Mouse (Mus musculus) thymus, postnatal 25 days (tissue): ENCODE data around the gene Myo9b.
A peak's percentile ranks its signal among the peaks of the same experiment; 100 is the strongest.
"Not testable (repeated sequence)": the region's sequence is repeated elsewhere in the genome, so short reads cannot be mapped to it uniquely, and the experiment has no call there.

Experiments used
- DNase-seq: peaks from one replicate; pipeline ENCODE4 v3.0.0; 2022

The Myo9b gene

GRCm38 (mm10) chr8:71297439-71297838 is 24.9 kb downstream of the Myo9b start:
- DNase-seq = no peak

GRCm38 (mm10) chr8:71299716-71300115 is 27.2 kb downstream of the Myo9b start:
- DNase-seq = no peak

DNA sequence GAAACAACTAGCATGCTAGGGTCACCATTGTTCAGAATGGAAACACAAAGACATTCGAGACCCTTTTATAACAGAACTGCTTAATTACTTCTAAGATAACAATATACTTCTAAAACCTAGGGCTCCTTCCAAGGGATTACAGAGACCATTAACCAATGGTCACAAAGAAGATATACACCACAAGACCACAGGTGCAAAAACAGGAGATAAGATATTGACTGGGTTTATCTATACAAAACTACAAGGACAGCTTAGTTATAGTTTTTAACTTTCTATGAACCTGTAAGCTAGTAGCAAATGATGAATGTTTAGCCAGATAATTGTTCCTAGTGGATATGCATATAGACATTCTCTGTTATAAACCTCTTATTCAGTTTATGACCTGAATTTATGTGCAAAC is 30.3 kb downstream of the Myo9b start:
- DNase-seq = no peak

- no peak for DNase-seq
These were observed 31.1 kb downstream of the Myo9b start for GRCm38 (mm10) chr8:71303632-71304031.

GRCm38 (mm10) chr8:71305988-71306387 is 33.5 kb downstream of the Myo9b start:
- no peak for DNase-seq

- no peak for DNase-seq
These were observed 34.9 kb downstream of the Myo9b start for GRCm38 (mm10) chr8:71307371-71307770.

DNA sequence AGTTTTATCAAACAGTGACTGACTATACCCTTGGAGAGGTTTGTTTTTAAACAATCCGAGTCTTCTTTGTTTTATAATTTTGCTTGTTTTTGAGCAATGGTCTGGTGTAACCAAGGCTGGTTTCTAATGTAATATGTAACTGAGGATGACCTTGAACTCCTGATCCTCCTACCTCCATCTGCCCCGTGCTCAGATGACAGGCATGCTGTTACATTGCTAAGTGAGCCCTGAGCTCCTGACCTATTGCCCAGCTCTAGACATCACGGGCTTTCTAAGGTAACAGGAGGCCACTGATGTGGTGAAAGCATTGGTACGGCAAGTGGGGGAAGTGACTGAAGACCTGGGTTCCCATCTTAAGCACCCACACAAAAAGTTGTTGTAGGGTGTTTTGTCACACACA is 35.4 kb downstream of the Myo9b start:
- no peak for DNase-seq

DNA sequence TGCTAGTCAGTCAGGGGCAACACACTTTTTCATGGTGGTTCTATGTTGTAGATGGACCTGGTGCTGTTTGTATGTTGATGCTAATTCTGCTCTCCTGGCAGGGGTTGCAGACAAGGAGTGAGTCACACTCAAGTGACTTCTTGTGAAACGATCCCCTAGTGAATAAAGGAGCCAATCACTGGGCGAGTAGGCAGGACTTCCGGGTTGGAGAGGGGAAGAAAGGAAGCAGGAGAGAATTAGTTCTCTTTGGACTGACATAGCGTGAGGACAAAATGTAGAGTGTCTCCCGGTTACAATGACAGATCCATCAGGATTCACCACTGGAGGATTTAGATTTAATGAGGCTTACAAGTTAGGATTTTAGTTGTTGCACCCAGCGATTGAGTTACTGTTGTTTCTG is 37.9 kb downstream of the Myo9b start:
- no peak for DNase-seq

- DNase-seq = no peak
These were observed 40.2 kb downstream of the Myo9b start for GRCm38 (mm10) chr8:71312700-71313099.

DNA sequence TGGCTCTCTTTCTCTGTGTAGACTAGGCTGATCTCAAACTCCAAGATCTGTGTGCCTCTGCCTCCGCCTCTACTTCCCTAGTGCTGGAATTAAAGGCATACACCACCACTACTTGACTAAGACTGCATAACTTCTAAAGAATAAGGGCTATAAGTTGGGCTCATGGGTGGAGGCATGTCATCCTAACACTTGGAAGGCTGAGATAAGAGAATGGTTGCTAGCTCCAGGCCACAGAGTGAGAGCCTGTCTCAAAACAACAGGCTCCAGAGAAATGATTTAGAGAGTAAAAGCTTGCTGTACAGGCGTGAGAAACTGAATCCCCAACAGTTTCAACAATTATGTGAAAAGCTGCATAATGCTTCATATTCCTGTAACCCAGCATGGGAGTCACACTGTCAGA is 41.4 kb downstream of the Myo9b start:
- DNase-seq = no peak

DNA sequence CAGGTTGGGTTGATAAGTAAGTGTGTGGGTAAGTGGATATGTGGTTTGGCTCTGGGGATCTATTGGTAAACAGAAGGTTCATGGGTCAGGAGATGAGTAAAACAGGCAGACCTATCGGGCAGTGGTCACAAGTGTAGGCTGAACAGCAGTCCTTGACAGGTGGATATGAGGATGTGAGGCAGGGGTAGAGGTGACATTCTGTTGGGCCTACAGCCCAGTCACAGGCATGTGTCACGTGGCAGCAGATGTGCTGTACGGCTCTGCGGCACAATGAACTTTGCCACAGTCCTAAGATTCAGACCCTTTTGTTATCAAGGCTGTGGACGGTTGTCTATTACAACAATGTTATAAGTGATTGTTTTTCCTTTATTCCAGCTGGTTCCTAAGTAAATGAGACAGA is 43.5 kb downstream of the Myo9b start:
- DNase-seq = no peak

GRCm38 (mm10) chr8:71316486-71317031 is 44.0 kb downstream of the Myo9b start:
- no peak for DNase-seq

DNA sequence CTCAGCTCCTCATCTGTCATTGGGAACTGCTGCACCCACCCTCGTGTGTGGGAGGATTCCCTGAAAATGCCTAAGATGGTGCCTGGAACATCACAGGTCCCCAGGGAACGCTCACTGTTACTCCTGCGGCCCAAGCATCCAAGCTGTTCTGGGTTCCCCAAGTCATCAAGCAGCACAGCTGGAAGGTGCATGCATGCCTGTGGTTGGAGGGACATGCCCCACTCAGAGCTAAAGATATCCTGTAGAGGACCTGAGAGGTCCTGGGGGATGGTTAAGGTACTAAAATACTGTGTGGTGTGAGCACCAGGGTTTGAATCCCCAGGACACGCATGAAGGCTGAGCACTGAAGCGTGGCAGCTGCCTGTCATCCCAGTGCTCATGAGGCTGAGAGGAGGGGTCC is 46.1 kb downstream of the Myo9b start:
- not testable (repeated sequence) for DNase-seq

DNA sequence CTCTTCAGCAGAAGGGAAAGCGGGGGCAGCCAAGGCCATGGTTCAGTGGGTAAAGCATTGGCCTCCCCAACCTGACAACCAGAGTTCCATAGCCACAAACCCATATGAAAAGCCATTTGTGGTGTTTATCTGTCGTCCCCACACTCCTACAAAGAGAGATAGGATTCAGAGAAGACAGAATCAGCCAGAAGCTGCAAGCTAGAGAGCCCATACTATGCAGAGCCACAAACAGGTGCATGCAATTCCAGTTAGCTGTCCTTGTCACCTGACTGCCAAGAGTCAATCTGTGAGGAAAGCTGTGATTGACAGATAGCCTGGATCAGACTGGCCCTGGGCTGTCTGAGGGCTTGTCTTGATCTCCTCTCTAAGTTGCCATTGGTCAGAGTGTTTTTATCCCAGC is 47.2 kb downstream of the Myo9b start:
- DNase-seq = not testable (repeated sequence)

- no peak for DNase-seq
These were observed 50.4 kb downstream of the Myo9b start for GRCm38 (mm10) chr8:71322939-71323338.

DNA sequence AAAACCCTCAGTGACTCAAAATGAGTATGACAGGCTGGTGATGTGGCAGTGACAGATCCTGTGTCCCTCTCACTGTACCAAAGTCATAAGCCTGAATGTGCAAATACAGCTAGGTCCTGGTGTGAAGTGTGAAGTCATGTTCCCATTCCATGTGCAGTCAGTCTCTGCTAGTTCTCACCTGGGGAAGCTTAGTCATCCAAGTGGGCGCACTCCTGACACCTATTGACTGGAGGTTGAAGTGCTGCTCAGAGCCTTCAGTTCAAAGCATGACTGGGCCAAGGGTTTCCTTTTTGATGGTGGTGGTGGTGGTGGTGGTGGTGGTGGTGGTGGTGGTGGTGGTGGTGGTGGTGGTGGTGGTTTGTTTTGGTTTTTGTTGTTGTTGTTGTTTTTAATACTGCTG is 52.3 kb downstream of the Myo9b start:
- DNase-seq = peak; percentile 43

GRCm38 (mm10) chr8:71337834-71338233 is 65.3 kb downstream of the Myo9b start:
- DNase-seq = not testable (repeated sequence)

GRCm38 (mm10) chr8:71340625-71341024 is 68.1 kb downstream of the Myo9b start:
- peak; percentile 45 for DNase-seq

- no peak for DNase-seq
These were observed 74.1 kb downstream of the Myo9b start for GRCm38 (mm10) chr8:71346581-71346980.

GRCm38 (mm10) chr8:71351117-71351516 is 78.6 kb downstream of the Myo9b start:
- DNase-seq = no peak

DNA sequence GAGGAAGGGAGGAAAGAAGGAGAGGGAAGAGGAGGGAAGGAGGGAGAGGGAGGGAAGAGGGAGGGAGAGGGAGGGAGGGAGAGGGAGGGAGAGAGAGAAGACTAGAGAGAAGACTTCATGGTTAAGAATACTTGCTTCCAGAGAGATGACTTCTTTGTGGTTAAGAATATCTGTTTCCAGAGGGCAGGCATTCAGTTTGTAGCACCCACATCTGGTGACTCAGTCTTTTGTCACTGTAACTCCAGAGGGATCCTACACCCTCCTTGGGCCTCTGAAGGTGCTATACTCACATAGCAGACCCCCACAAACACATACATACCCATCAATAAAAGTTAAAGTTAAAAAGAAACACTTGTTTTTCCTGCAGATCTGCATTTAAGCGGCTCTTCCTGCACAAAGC is 79.0 kb downstream of the Myo9b start:
- no peak for DNase-seq

DNA sequence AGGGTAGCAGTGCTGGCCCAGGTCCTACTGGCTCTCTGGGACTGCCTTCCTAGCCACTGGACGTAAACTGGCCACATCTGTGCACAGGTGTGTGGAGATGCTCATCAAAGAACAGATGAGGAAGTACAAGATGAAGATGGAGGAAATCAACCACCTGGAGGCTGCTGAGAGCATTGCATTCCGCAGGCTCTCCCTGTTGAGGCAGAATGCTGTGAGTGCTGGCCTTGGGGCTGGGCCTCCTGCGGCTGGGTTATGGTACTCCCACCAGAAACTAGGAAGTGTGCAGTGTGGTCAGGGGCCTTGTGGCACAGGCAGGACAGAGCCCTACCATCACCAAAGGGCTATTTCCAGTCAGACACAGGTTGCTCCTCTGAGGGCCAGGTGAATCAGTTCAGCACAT is 85.5 kb downstream of the Myo9b start:
- no peak for DNase-seq

DNA sequence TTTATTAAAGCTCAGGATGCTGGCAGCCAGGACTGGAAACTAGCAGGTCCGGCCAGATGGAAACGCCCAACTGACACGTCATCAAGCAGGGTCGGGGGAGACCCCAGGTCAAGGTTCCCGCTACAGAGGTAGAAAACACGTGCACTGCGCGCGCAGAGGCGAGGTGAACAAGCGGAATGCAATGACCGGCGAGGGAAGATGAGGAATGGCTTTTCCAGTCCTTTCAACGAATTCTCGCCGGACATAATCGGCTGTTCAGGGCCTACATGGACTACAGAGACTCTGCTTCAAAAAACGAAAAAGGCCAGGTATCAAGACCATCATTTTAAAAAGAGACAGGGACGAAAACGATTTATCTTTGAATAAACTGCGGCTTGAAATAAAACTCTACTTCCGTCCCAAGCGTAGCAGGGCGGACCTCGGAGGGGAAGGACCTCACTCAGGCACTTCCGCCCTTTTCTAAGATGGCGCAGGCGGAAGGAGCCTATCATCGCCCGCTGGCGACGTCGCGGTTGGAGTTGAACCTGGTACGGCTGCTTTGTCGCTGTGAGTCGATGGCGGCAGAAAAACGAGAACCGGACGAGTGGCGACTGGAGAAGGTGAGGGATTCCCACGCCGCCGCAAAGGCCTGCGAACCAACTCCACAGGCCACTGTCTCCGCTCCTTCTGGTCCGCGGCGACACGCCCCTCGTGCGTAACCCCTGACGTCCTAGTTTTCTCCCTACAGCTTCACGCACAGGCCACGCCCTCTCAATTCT is 94.4 kb downstream of the Myo9b start, which contains the start of gene Use1:
Gene Use1 (plus strand): TSS at position 78 of the 758 bp plus-strand sequence.
- DNase-seq = peak; percentile 93

DNA sequence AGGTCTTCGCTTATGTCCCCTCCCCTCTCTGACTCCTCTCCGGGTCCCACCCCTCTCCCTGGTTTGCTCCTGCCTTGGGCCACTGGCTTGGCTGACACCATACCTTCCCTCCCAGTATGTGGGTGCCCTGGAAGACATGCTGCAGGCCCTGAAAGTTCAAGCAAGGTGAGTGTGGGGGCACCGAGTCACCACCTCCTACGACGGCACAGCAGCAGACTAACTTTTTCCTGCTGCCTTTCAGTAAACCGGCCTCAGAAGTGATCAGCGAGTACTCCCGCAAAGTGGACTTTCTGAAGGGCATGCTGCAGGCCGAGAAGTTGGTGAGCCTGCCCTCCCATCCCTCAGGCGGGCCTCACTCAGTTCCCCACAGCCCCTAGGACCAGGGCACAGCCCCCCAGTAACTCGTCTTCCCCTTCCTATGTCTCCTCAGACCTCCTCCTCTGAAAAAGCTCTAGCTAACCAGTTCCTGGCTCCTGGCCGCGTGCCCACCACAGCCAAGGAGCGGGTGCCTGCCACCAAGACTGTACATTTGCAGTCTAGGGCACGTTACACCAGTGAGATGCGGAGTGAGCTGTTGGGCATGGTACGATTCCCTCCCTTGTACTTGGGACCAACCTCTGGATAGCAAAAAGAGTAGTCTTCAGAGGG is 95.1 kb downstream of the Myo9b start:
- DNase-seq = no peak
